Mouse (Mus musculus): Measurements from ENCODE around the gene Kat2a. TPM values are rescaled to one million over a fixed set of nuclear protein-coding genes. Genes with fewer than 3 reads are reported as not detected.

Gene Kat2a
- polyA plus RNA-seq (2012; rRNA removed): 62.1 and 66.2 TPM in 2 replicates

GRCm38 (mm10) chr11:100711783-100712615 lies at the start of gene Kat2a:
Gene Kat2a (minus strand): TSS chr11:100712465.

GRCm38 (mm10) chr11:100759611-100760233 lies 47.5 kb upstream of the Kat2a start, which contains the start of gene Kcnh4:
Gene Kcnh4 (minus strand): TSS chr11:100759942.

GRCm38 (mm10) chr11:100738066-100738604 lies 25.9 kb upstream of the Kat2a start, which contains the start of gene Rab5c:
Gene Rab5c (minus strand): TSS chr11:100738215.

GRCm38 (mm10) chr11:100713735-100714533 lies 1.7 kb upstream of the Kat2a start, which contains the start of gene Hspb9:
Gene Hspb9 (plus strand): TSS chr11:100713850.

GRCm38 (mm10) chr11:100703851-100704531 lies 8.3 kb downstream of the Kat2a start, which contains the start of gene Dhx58:
Gene Dhx58 (minus strand): TSS chr11:100704271.

GRCm38 (mm10) chr11:100692164-100692616 lies 20.1 kb downstream of the Kat2a start, which contains the start of gene Zfp385c:
Gene Zfp385c (minus strand): TSS chr11:100692455.

Other genes starting within 250 kb of the Kat2a start
- gene Klhl11, start 239.7 kb downstream of the Kat2a start, polyA plus RNA-seq (2012; rRNA removed): 7.5 and 8.1 TPM in 2 replicates
- gene Acly, start 184.5 kb downstream of the Kat2a start, polyA plus RNA-seq (2012; rRNA removed): 182 and 207 TPM in 2 replicates
- 1.6 and 1.7 TPM in 2 replicates for gene Ttc25, start 166.9 kb downstream of the Kat2a start, polyA plus RNA-seq (2012; rRNA removed)
- 15.2 and 19.3 TPM in 2 replicates for gene Cnp, start 137.6 kb downstream of the Kat2a start, polyA plus RNA-seq (2012; rRNA removed)
- 93.5 and 98.6 TPM in 2 replicates for gene Nkiras2, start 93.2 kb downstream of the Kat2a start, polyA plus RNA-seq (2012; rRNA removed)
- gene Dnajc7, start 92.3 kb downstream of the Kat2a start, polyA plus RNA-seq (2012; rRNA removed): 241 and 259 TPM in 2 replicates
- gene Zfp385c, start 20.0 kb downstream of the Kat2a start, polyA plus RNA-seq (2012; rRNA removed): 0.26 and 2.1 TPM in 2 replicates
- gene Dhx58, start 8.2 kb downstream of the Kat2a start, polyA plus RNA-seq (2012; rRNA removed): 3.3 and 3.5 TPM in 2 replicates
- gene Hspb9, start 1.4 kb upstream of the Kat2a start, polyA plus RNA-seq (2012; rRNA removed): not detected in 2 replicates
- gene Rab5c, start 25.8 kb upstream of the Kat2a start, polyA plus RNA-seq (2012; rRNA removed): 202 and 208 TPM in 2 replicates
- 26.0 and 29.2 TPM in 2 replicates for gene Kcnh4, start 47.5 kb upstream of the Kat2a start, polyA plus RNA-seq (2012; rRNA removed)
- 0.15 and 0.38 TPM in 2 replicates for gene Hcrt, start 50.5 kb upstream of the Kat2a start, polyA plus RNA-seq (2012; rRNA removed)
- 5.9 and 8.0 TPM in 2 replicates for gene Ghdc, start 58.5 kb upstream of the Kat2a start, polyA plus RNA-seq (2012; rRNA removed)
- gene Stat5b, start 138.3 kb upstream of the Kat2a start, polyA plus RNA-seq (2012; rRNA removed): 15.6 and 17.7 TPM in 2 replicates
- 1.7 and 2.7 TPM in 2 replicates for gene Stat5a, start 146.9 kb upstream of the Kat2a start, polyA plus RNA-seq (2012; rRNA removed)
- gene Stat3, start 227.1 kb upstream of the Kat2a start, polyA plus RNA-seq (2012; rRNA removed): 35.0 and 48.7 TPM in 2 replicates